Mouse (Mus musculus) MEL (cell line): ENCODE measurements at regions not wholly inside any gene's neighbourhood (a gene's known extent, or its start where the extent isn't known, plus 50 kb on each side); places are given as distances from the start of the nearest gene placed in this dataset.

Experiments
- CHD1 ChIP-seq: IDR thresholded peaks from 2 replicates; pipeline ENCODE4 v1.6.1; 2012; ENCODE audit warnings: low read depth, mild to moderate bottlenecking, inconsistent platforms, low read length, improper control_type of control experiment
- CHD2 ChIP-seq: IDR thresholded peaks from 2 replicates; pipeline ENCODE4 v1.6.1; 2011; ENCODE audit warnings: low read length, improper control_type of control experiment
- CTCF ChIP-seq, 3 experiments: IDR thresholded peaks in 2 of 3; conservative IDR thresholded peaks in 1 of 3; 2 replicates each; pipeline ENCODE4 v1.5.1; 2011 to 2012; ENCODE audit warnings: low read length in 3 of 3, low read depth in 2 of 3, mild to moderate bottlenecking in 2 of 3, improper control_type of control experiment in 1 of 3, inconsistent platforms in 1 of 3, mixed read lengths in 1 of 3, moderate library complexity in 1 of 3; ENCODE audit not compliant: control insufficient read depth in 1 of 3, insufficient read depth in 1 of 3, poor library complexity in 1 of 3, severe bottlenecking in 1 of 3
- ELF1 ChIP-seq: IDR thresholded peaks from 2 replicates; pipeline ENCODE4 v1.6.1; 2014; ENCODE audit warnings: low read depth, mild to moderate bottlenecking, inconsistent platforms, low read length, improper control_type of control experiment, moderate library complexity
- GATA1 ChIP-seq: IDR thresholded peaks from 2 replicates; pipeline ENCODE4 v1.6.1; 2011; ENCODE audit warnings: low read depth, low read length, improper control_type of control experiment
- POLR2A ChIP-seq, 2 experiments: IDR thresholded peaks; 2 replicates each; pipeline ENCODE4 v1.6.1; 2011 to 2012; ENCODE audit warnings: low read length in 2 of 2, mild to moderate bottlenecking in 2 of 2, control low read depth in 1 of 2, improper control_type of control experiment in 1 of 2, low read depth in 1 of 2, moderate library complexity in 1 of 2; ENCODE audit not compliant: control insufficient read depth in 1 of 2, insufficient read depth in 1 of 2, poor library complexity in 1 of 2
- TCF12 ChIP-seq: IDR thresholded peaks from 2 replicates; pipeline ENCODE4 v1.6.1; 2014; ENCODE audit warnings: low read depth, mild to moderate bottlenecking, inconsistent platforms, low read length, improper control_type of control experiment, moderate library complexity

GRCm38 (mm10) chr1:72955387-72955786 is 60.3 kb downstream of the Tnp1 start:
- no peak for TF ChIP-seq CTCF (IDR thresholded peaks at IDR 0.05 in 2 of 3, conservative IDR thresholded peaks at IDR 0.05 in 1 of 3; ENCODE audit: control insufficient read depth in 1 of 3, insufficient read depth in 1 of 3, low read depth in 2 of 3, low read length in 3 of 3, poor library complexity in 1 of 3, severe bottlenecking in 1 of 3)
- no peak for TF ChIP-seq TCF12
- no peak for TF ChIP-seq CHD1
- no peak for TF ChIP-seq POLR2A (IDR thresholded peaks at IDR 0.05; ENCODE audit: control insufficient read depth in 1 of 2, insufficient read depth in 1 of 2, low read depth in 1 of 2, low read length in 2 of 2, poor library complexity in 1 of 2)
- no peak for TF ChIP-seq CHD2
- TF ChIP-seq GATA1 = no peak
- TF ChIP-seq ELF1 = no peak
